Mouse (Mus musculus) lung, postnatal 36 days (tissue): ENCODE measurements around the gene Wdr18.
A peak's percentile ranks its signal among the peaks of the same experiment; 100 is the strongest.

ENCODE experiments used
- DNase-seq: peaks from one replicate; pipeline ENCODE4 v3.0.0; 2022; ENCODE audit warnings: mixed read lengths

The Wdr18 gene

GRCm38 (mm10) chr10:79959847-79960601, at the start of gene Wdr18:
Gene Wdr18, plus strand, starts transcription at chr10:79960152.
- peak; percentile 99 for DNase-seq

GRCm38 (mm10) chr10:79910556-79910955, 49.4 kb upstream of the Wdr18 start, which contains the start of gene Gm26602:
Gene Gm26602, plus strand, starts transcription at chr10:79910856.
- DNase-seq = no peak

DNA sequence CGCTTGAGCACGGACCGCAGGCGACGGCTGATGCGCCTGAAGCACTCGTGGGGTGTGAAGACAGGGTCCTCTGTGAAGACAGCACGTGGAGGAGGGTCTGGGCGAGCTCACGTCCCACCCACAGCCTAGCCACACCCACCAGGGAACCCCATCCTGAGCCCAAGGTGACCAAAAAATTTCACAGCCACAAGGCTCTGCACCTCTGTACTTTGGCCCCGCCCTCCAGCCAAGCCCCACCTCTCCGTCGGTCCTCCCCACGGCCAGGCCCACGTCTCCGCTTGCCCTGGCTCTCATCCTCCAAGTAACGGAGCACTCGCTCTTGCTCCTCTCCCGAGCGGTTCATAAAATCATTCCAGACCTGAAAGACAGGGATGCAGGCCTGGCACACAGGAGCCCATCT, 47.5 kb upstream of the Wdr18 start:
- DNase-seq = no peak

DNA sequence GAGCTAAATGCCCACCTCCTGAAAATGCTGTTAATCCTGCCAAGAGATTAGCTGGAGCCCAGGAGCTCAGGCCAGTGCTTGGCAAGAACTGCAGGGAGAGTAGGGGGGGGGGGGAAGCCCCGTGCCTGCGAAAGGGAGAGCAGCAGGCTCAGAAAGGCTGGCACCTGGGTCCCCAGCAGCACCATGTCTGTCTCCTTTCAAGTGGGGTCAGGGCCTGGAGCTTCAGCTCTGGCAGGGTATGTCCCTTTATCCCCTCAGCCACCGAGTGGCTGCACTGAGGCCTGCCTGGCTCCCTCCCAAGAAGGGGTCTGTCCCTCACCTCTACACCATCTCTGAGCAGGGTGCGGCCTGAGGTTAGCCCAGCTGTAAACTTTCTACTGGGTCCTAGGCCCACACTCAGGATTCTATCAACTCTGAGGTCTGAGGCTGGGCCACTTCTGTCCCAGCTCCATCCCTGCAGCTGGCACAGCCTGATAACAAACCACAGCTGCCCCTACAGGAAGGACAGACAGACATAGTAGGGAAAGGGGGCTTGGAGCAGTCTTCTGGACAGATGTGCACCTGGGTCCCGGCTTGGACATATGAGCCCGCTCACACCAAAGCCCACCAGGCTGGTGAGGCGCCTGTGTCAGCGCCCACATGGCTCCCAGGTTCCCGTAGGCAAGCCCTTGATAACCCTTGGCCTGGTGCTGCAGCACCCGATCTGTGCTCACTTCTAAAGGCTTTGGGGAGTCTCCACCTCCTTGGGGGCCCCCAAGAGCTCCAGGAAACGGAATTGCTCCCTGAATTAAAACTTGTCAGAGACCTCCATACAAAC, 45.6 kb upstream of the Wdr18 start:
- no peak for DNase-seq

DNA sequence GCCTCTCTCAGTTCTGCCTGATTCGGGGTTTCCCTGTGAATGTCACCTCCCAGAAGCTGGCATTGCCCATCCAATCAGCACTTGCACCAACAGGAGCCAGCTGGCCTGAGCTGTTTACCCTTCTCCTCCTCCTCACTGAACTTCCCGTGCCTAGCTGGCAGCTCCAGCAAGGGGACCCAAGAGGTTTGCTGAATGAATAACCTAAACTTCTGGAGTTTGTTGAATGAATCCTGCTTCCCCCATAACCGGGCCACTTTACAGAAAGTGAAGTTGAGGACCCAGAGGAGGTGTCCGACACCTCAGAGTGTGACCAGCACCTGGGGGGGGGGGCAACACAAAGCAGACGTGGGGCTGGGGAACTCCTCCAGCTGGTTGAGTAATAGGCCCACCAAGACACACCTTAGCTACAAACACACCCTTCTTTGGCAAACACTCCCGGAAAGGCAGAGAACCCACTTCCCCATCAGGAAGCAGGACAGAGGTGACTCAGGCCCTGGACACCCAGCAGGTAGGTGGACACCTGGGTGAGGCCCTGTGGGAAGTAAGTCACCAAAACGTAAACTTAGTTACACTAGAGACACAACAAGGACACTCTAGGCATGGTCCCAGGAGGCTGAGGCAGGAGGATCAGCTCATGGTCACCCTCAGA, 44.9 kb upstream of the Wdr18 start:
- peak; percentile 72 for DNase-seq

GRCm38 (mm10) chr10:79916081-79916480, 43.9 kb upstream of the Wdr18 start:
- DNase-seq = no peak

DNA sequence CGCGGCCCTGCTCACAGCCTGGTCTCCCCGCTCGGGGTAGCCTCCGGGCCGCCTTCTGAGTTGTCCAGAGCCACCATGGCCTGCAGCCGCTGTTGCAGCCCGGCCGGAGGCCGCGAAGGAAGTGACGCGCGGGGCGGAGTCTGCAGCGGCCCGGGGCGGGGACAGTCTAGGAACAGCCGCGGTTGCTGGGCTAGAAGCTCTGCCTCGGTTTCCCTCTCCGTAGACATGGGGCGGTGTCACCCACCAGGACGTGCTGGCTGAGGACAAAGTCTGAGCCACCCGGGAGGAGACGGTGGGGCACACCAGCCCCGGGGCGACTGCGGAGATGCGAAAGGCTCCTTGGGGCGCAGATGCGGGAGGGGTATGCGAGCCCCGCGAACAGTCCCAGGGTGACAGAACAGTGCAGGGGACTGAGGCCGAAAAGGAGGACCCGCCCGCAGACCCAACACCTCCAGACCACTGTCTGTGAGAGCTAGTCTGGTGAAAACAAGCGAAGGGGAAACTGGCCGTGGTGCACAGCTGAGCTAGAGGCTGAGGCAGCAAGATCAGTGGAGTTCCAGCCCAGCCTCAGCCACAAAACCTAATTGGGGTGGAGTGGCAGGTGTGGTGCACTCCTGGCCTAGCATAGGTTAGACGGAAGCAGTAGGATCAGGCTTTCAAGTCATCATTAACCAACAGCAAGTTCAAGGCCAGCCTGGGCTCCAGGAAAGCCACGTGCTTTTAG, 43.0 kb upstream of the Wdr18 start, which contains the start of gene Kiss1r:
Gene Kiss1r, plus strand, starts transcription at position 164 of the 724 bp plus-strand sequence.
- peak; percentile 94 for DNase-seq

GRCm38 (mm10) chr10:79917532-79918100, 42.3 kb upstream of the Wdr18 start:
- no peak for DNase-seq

DNA sequence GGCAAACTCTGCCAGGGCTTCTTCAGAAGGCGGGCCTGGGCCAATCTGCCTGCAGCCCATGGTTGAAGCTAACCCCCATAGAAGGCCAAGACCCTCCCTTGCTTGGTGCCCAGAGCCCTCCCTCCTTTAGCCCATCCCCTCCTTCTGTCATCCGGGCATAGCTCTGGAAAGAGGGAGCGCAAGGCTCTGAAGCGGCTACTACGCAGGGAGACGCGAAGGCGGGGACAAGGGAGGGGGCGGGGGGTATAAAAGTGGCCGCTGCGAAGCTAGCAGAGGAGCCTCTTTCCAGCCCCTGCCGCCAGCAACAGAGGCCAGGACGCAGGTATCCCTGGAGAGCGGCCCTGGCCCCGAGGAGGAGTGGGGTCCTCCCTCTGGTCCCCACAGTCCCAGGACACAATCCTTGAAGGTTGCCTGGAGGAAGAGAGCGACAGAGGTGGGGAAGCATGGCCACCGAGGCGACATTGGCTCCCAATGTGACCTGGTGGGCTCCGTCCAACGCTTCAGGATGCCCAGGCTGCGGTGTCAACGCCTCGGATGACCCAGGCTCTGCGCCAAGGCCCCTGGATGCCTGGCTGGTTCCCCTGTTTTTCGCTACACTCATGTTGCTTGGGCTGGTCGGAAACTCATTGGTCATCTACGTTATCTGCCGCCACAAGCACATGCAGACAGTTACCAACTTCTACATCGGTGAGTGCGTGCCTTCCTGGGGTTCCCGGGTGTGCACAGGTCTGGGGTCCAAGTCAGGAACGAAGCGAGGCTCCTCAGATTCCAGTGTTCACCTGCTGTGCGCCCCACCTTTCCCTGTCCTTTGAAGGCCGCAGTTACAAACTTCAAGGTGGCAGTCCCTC, 41.5 kb upstream of the Wdr18 start:
- peak; percentile 56 for DNase-seq

DNA sequence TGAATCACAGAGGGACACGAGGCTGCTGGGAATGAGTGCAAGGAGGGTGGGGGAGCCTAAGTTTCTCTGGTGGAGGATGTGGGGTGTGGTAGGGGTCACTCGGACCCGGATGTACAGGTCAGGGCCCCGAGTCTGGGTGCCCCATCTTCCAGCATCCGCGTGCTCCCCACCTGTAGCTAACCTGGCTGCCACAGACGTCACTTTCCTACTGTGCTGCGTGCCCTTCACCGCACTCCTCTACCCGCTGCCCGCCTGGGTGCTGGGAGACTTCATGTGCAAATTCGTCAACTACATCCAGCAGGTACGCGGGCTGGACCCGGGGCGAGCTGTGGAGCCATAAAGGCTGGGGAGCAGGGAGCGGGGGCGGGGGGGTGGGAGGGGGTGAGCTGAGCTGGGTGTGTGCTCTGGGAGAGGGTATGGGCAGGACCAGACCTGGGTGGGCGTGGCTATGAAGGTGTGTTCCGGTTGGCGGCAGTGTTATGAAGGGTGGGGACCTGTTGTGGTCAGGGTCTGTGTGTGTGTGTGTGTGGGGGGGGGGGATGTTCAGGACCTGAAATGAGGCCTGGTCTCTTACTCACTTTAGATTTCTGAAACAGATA, 40.6 kb upstream of the Wdr18 start:
- peak; percentile 67 for DNase-seq

DNA sequence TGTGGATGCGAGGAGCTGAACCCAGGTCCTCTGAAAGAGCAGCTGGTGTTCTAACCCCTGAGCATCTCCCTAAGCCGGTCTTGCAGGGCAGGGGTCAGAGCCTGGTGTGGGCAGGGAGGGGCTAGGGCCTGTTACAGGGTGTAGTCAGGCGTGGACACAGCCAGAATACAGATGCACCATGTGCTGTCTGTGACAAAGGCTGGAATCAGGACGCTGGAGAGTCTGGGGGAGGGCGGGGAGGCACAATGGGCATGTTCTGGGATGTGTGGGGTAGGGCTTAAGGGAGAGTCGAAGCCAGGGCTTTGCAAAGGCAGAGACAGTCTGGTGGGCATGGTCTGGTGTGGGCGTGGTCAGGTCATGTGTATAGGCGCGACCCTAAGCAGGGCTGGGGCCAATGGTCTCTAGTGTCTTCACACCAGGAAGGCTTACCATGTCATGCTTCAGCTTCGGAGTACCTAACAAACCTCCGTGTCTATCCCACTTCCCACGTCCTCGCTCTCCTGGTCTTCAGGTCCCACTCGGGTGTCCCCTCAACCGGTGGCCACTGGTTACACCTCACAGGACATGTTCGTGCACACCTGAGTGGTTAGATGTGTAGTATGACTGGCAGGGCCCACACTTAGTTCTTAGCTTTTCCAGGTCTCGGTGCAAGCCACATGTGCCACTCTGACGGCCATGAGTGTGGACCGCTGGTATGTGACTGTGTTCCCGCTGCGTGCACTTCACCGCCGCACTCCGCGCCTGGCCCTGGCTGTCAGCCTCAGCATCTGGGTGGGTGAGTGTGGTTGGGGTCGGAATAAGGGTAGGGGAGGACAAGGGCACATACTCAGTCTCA, 39.7 kb upstream of the Wdr18 start:
- no peak for DNase-seq

- no peak for DNase-seq
Observed at GRCm38 (mm10) chr10:79920958-79921535, 38.9 kb upstream of the Wdr18 start, which contains the start of gene R3hdm4. Gene R3hdm4, minus strand, starts transcription at chr10:79921208.

DNA sequence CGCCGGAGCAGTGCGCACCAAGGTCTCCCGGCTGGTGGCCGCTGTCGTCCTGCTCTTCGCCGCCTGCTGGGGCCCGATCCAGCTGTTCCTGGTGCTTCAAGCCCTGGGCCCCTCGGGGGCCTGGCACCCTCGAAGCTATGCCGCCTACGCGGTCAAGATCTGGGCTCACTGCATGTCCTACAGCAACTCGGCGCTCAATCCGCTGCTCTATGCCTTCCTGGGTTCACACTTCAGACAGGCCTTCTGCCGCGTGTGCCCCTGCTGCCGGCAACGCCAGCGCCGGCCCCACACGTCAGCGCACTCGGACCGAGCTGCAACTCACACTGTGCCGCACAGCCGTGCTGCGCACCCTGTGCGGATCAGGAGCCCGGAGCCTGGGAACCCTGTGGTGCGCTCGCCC, 38.4 kb upstream of the Wdr18 start:
- DNase-seq = no peak

- DNase-seq = peak; percentile 95
Observed at GRCm38 (mm10) chr10:79924998-79925784, 34.8 kb upstream of the Wdr18 start.

DNA sequence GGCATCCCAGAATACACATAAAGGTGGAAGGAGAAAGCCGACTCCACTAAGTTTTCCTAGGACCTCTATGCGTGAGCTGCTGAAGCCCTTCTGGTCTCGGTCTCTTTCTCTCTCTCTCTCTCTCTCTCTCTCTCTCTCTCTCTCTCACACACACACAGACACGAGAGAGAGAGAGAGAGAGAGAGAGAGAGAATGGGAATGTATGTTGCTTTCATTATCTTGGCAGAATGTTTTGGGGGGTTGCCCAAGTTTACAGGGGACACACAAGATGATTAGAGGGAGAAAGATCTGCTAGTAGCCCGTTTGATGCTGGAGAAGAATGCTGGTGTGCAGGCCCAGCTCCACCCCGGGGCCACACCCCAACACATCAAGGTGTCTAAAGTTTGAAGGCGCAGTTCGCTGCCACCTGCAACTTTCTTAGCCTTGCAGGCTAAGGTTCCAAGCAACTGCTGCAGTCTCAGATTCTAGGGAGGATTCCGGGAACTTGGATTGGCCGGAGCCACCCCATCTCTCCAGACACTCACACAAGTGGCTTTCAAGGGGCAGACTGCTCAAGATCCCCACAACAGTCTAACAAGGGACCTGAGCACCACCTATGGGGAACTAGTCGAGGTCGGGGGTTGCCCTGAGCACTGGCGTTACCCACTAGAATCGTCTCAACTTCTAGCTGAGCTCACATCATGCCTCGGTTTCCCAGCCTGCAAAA, 34.0 kb upstream of the Wdr18 start:
- no peak for DNase-seq

- peak; percentile 92 for DNase-seq
Observed at GRCm38 (mm10) chr10:79926491-79927323, 33.2 kb upstream of the Wdr18 start, which contains the start of gene Arid3a. Gene Arid3a, plus strand, starts transcription at chr10:79927043.
